Mouse (Mus musculus) small intestine, adult 2 months (tissue): ENCODE measurements around the gene Herc2. TPM values are rescaled to one million over a fixed set of nuclear protein-coding genes. Genes with fewer than 3 reads are reported as not detected.

Experiments
- H3K27ac ChIP-seq: fragments of 200-500 bp; 2 replicates; pipeline ENCODE4 v1.5.1; 2012; ENCODE audit warnings: low read depth, low read length, control low read depth, inconsistent platforms; ENCODE audit not compliant: insufficient read depth
- H3K27me3 ChIP-seq: fragments of 200-500 bp; 2 replicates; pipeline ENCODE4 v1.6.1; 2012; ENCODE audit warnings: mild to moderate bottlenecking, moderate library complexity, low read length, inconsistent platforms; ENCODE audit not compliant: control insufficient read depth, insufficient read depth
- H3K36me3 ChIP-seq: fragments of 200-500 bp; 2 replicates; pipeline ENCODE4 v1.6.1; 2012; ENCODE audit warnings: mild to moderate bottlenecking, low read length, control low read depth, inconsistent platforms; ENCODE audit not compliant: control insufficient read depth, insufficient read depth
- H3K4me1 ChIP-seq: fragments of 200-500 bp; 2 replicates; pipeline ENCODE4 v1.6.1; 2012; ENCODE audit warnings: low read length, inconsistent platforms, mixed read lengths; ENCODE audit not compliant: control insufficient read depth, insufficient read depth, insufficient read length
- H3K4me3 ChIP-seq: fragments of 200-500 bp; 2 replicates; pipeline ENCODE4 v1.5.1; 2012; ENCODE audit warnings: low read depth, mild to moderate bottlenecking, control low read depth, inconsistent platforms, low read length, moderate library complexity
- CTCF ChIP-seq: fragments of 200-500 bp; IDR thresholded peaks from 2 replicates; pipeline ENCODE4 v1.5.1; 2012; ENCODE audit warnings: low read depth, mild to moderate bottlenecking, control low read depth, inconsistent platforms, low read length, moderate library complexity, mixed read lengths; ENCODE audit not compliant: insufficient replicate concordance, insufficient read length; ENCODE audit errors: extremely low read depth
- POLR2A ChIP-seq: fragments of 200-500 bp; IDR thresholded peaks from 2 replicates; pipeline ENCODE4 v1.6.1; 2012; ENCODE audit warnings: low read depth, mild to moderate bottlenecking, control low read depth, inconsistent platforms, low read length, moderate library complexity
- WGBS: fragments of 180-500 bp; shearing (Covaris S2); methylation state at CpG from one replicate; pipeline ENCODE4 v1.1.7; 2018; 5-methylcytosine and 5-hydroxymethylcytosine counted together
- polyA plus RNA-seq: library from polyadenylated mRNA; depleted of rRNA; stranded (reverse); fragments of >200 nt; gene quantifications from 2 replicates; pipeline ENCODE4 v1.2.3, GENCODE M21; 2012

The Herc2 gene
- polyA plus RNA-seq, 1 experiment: 14.3 TPM

GRCm38 (mm10) chr7:56148925-56149324 is 98.9 kb downstream of the Herc2 start:
- H3K27me3 ChIP-seq: no peaks in the 10 kb centered on the region
- no peak overlapping the region for H3K4me3 ChIP-seq
- 88% methylated on average over 7 of the region's 7 CpGs for WGBS
- no peak for TF ChIP-seq CTCF
- TF ChIP-seq POLR2A: no peak
- H3K27ac ChIP-seq: no peak overlapping the region
- no peaks in the 10 kb centered on the region for H3K4me1 ChIP-seq
- H3K36me3 ChIP-seq: peaks cover 68% of the 10 kb centered on the region

GRCm38 (mm10) chr7:56151885-56152676 is 102.1 kb downstream of the Herc2 start:
- Histone ChIP-seq H3K27me3 (no peaks in the 10 kb centered on the region), H3K4me3 (no peak overlapping the region), H3K36me3 (peaks cover 67% of the 10 kb centered on the region), H3K4me1 (no peaks in the 10 kb centered on the region), H3K27ac (no peak overlapping the region)
- TF ChIP-seq POLR2A (no peak), CTCF (no peak)
- 81% methylated on average over 16 of the region's 16 CpGs for WGBS

- no peak overlapping the region for H3K27ac ChIP-seq
- WGBS: 95% methylated on average over 9 of the region's 9 CpGs
- H3K4me1 ChIP-seq: no peaks in the 10 kb centered on the region
- peaks cover 68% of the 10 kb centered on the region for H3K36me3 ChIP-seq
- no peak for TF ChIP-seq POLR2A
- TF ChIP-seq CTCF: no peak
- H3K27me3 ChIP-seq: no peaks in the 10 kb centered on the region
- H3K4me3 ChIP-seq: no peak overlapping the region
Measured at GRCm38 (mm10) chr7:56153161-56153560, 103.2 kb downstream of the Herc2 start.

- no peaks in the 10 kb centered on the region for H3K27me3 ChIP-seq
- WGBS: 94% methylated on average over 12 of the region's 12 CpGs
- peaks cover 68% of the 10 kb centered on the region for H3K36me3 ChIP-seq
Measured at GRCm38 (mm10) chr7:56153625-56154024, 103.6 kb downstream of the Herc2 start.

GRCm38 (mm10) chr7:56163316-56163715 is 113.3 kb downstream of the Herc2 start:
- H3K27ac ChIP-seq: no peak overlapping the region
- TF ChIP-seq CTCF (no peak), POLR2A (no peak)

More at GRCm38 (mm10) chr7:56153625-56154024, 103.6 kb downstream of the Herc2 start:
- no peak overlapping the region for H3K27ac ChIP-seq
- H3K4me1 ChIP-seq: no peaks in the 10 kb centered on the region
- H3K4me3 ChIP-seq: no peak overlapping the region
- TF ChIP-seq POLR2A (no peak), CTCF (no peak)

GRCm38 (mm10) chr7:56168713-56169112 is 118.7 kb downstream of the Herc2 start:
- H3K36me3 ChIP-seq: peaks cover 41% of the 10 kb centered on the region
- no peaks in the 10 kb centered on the region for H3K27me3 ChIP-seq
- 78% methylated on average over 7 of the region's 7 CpGs for WGBS

More at GRCm38 (mm10) chr7:56163316-56163715, 113.3 kb downstream of the Herc2 start:
- peaks cover 35% of the 10 kb centered on the region for H3K36me3 ChIP-seq
- H3K4me1 ChIP-seq: no peaks in the 10 kb centered on the region
- no peaks in the 10 kb centered on the region for H3K27me3 ChIP-seq
- WGBS: 89% methylated on average over 4 of the region's 4 CpGs
- H3K4me3 ChIP-seq: no peak overlapping the region

GRCm38 (mm10) chr7:56177371-56177770 is 127.4 kb downstream of the Herc2 start:
- H3K27me3 ChIP-seq: no peaks in the 10 kb centered on the region
- 83% methylated on average over 3 of the region's 3 CpGs for WGBS
- peaks cover 2% of the 10 kb centered on the region; the same call in 1 of the 2 replicates for H3K4me1 ChIP-seq
- no peak overlapping the region for H3K4me3 ChIP-seq
- TF ChIP-seq CTCF (no peak), POLR2A (no peak)
- no peak overlapping the region for H3K27ac ChIP-seq
- peaks cover 29% of the 10 kb centered on the region for H3K36me3 ChIP-seq

More at GRCm38 (mm10) chr7:56168713-56169112, 118.7 kb downstream of the Herc2 start:
- H3K4me1 ChIP-seq: no peaks in the 10 kb centered on the region
- no peak overlapping the region for H3K27ac ChIP-seq
- no peak overlapping the region for H3K4me3 ChIP-seq
- TF ChIP-seq CTCF: no peak
- TF ChIP-seq POLR2A: no peak
